Mouse (Mus musculus): ENCODE data around the gene Rpl35a.
"Not testable (repeated sequence)": the region's sequence is repeated elsewhere in the genome, so short reads cannot be mapped to it uniquely, and the experiment has no call there.

Gene Rpl35a

GRCm38 (mm10) chr16:33056095-33056785 lies at the start of gene Rpl35a, which contains the start of gene Iqcg:
TSS of gene Rpl35a (plus strand) at chr16:33056453.
TSS of gene Iqcg (minus strand) at chr16:33056218.
- DNase-seq: peak; percentile 91

GRCm38 (mm10) chr16:33006888-33007287 lies 49.4 kb upstream of the Rpl35a start:
- no peak for DNase-seq

GRCm38 (mm10) chr16:33007436-33007835 lies 48.8 kb upstream of the Rpl35a start:
- DNase-seq: no peak

- DNase-seq: no peak
These were observed 46.1 kb upstream of the Rpl35a start for GRCm38 (mm10) chr16:33010166-33010565.

- no peak for DNase-seq
These were observed 42.5 kb upstream of the Rpl35a start for GRCm38 (mm10) chr16:33013801-33014200.

- DNase-seq: no peak
These were observed 41.3 kb upstream of the Rpl35a start for GRCm38 (mm10) chr16:33014921-33015320.

GRCm38 (mm10) chr16:33015396-33015907 lies 40.8 kb upstream of the Rpl35a start:
- DNase-seq: no peak

GRCm38 (mm10) chr16:33015986-33016385 lies 40.3 kb upstream of the Rpl35a start:
- no peak for DNase-seq

- DNase-seq: no peak
These were observed 38.4 kb upstream of the Rpl35a start for GRCm38 (mm10) chr16:33017677-33018349.

- no peak for DNase-seq
These were observed 37.0 kb upstream of the Rpl35a start for GRCm38 (mm10) chr16:33019117-33019770.

GRCm38 (mm10) chr16:33021381-33021780 lies 34.9 kb upstream of the Rpl35a start:
- DNase-seq: no peak

- peak; percentile 87 for DNase-seq
These were observed 32.5 kb upstream of the Rpl35a start for GRCm38 (mm10) chr16:33023750-33024149.

GRCm38 (mm10) chr16:33024456-33025104 lies 31.7 kb upstream of the Rpl35a start:
- DNase-seq: no peak

GRCm38 (mm10) chr16:33026357-33026756 lies 29.9 kb upstream of the Rpl35a start:
- peak; percentile 20 for DNase-seq

- no peak for DNase-seq
These were observed 20.2 kb upstream of the Rpl35a start for GRCm38 (mm10) chr16:33036006-33036405.

- no peak for DNase-seq
These were observed 13.6 kb upstream of the Rpl35a start for GRCm38 (mm10) chr16:33042682-33043081.

- DNase-seq: peak; percentile 26
These were observed 13.0 kb upstream of the Rpl35a start for GRCm38 (mm10) chr16:33043268-33043667.

- no peak for DNase-seq
These were observed 8.2 kb upstream of the Rpl35a start for GRCm38 (mm10) chr16:33048004-33048403.

GRCm38 (mm10) chr16:33048686-33049085 lies 7.6 kb upstream of the Rpl35a start:
- DNase-seq: no peak

GRCm38 (mm10) chr16:33049809-33050208 lies 6.4 kb upstream of the Rpl35a start:
- no peak for DNase-seq

- no peak for DNase-seq
These were observed 3.1 kb upstream of the Rpl35a start for GRCm38 (mm10) chr16:33053141-33053540.

- not testable (repeated sequence) for DNase-seq
These were observed 1.3 kb upstream of the Rpl35a start for GRCm38 (mm10) chr16:33054927-33055326.

- DNase-seq: peak; percentile 14
These were observed 598 bp upstream of the Rpl35a start for GRCm38 (mm10) chr16:33055655-33056054.

All from thymus, postnatal 25 days (tissue).